Mouse (Mus musculus) liver, embryonic 14.5 days (tissue): Measurements from ENCODE around the gene Lrrc42.

Experiments used
- CTCF ChIP-seq: IDR thresholded peaks from 2 replicates; pipeline ENCODE4 v1.5.1; 2016; ENCODE audit warnings: antibody characterized with exemption, low read depth, control low read depth
- EP300 ChIP-seq: IDR thresholded peaks from 2 replicates; pipeline ENCODE4 v1.6.1; 2016; ENCODE audit warnings: antibody characterized with exemption, low read depth

DNA sequence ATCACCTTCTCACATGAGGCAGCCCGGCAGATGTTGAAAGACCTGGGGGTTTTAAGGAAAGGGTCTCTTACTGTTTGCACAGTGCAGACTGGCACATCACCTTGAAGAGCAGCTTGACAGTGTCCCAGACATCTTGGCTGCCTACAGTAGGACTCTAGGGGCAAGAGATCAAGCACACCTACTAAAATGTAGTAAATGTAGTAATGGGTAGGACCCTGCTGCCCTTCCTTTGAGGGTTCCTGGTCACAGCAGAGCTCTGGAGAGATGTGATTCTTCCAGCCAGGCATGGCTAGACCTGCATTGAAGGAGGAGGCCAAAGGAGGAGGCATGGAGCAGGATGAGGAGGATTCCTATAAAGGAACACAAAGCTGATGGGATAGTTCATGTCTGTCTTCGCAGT is 46.3 kb downstream of the Lrrc42 start:
- no peak for TF ChIP-seq CTCF
- TF ChIP-seq EP300, result no peak
